Mouse (Mus musculus) limb, embryonic 13.5 days (tissue): ENCODE measurements around the gene 4930539E08Rik. TPM values are rescaled to one million over a fixed set of nuclear protein-coding genes. Genes with fewer than 3 reads are reported as not detected.

Source experiments
- ATAC-seq: fragments of 200-750 bp; cut with Nextera tagmentation; 2 replicates; pipeline ENCODE4 v1.8.0; 2017; ENCODE audit warnings: low read depth, moderate number of reproducible peaks, moderate TSS enrichment; ENCODE audit not compliant: low FRiP score
- H3K27ac ChIP-seq: fragments of 300-500 bp; sonication (generic); 2 replicates; pipeline ENCODE4 v1.5.1; 2015; ENCODE audit warnings: inconsistent platforms, mild to moderate bottlenecking, moderate library complexity
- H3K27me3 ChIP-seq: fragments of 300-500 bp; sonication (generic); 2 replicates; pipeline ENCODE4 v1.6.1; 2015; ENCODE audit warnings: mild to moderate bottlenecking, inconsistent platforms
- H3K36me3 ChIP-seq: fragments of 300-500 bp; sonication (generic); 2 replicates; pipeline ENCODE4 v1.6.1; 2015; ENCODE audit warnings: inconsistent platforms, mild to moderate bottlenecking, moderate library complexity
- H3K4me1 ChIP-seq: fragments of 300-500 bp; sonication (generic); 2 replicates; pipeline ENCODE4 v1.6.1; 2015; ENCODE audit warnings: inconsistent platforms
- H3K4me2 ChIP-seq: fragments of 300-500 bp; sonication (generic); replicated peaks from 2 replicates; pipeline ENCODE4 v1.6.1; 2015; ENCODE audit warnings: inconsistent platforms, mild to moderate bottlenecking, moderate library complexity
- H3K4me3 ChIP-seq: fragments of 300-500 bp; sonication (generic); 2 replicates; pipeline ENCODE4 v1.5.1; 2015; ENCODE audit warnings: moderate library complexity, mild to moderate bottlenecking, inconsistent platforms
- H3K9ac ChIP-seq: fragments of 300-500 bp; sonication (generic); 2 replicates; pipeline ENCODE4 v1.6.1; 2015; ENCODE audit warnings: mild to moderate bottlenecking, inconsistent platforms
- H3K9me3 ChIP-seq: fragments of 300-500 bp; sonication (generic); 2 replicates; pipeline ENCODE4 v1.6.1; 2016; ENCODE audit warnings: inconsistent platforms
- WGBS: fragments of 180-500 bp; shearing (Covaris S2); methylation state at CpG from one replicate; pipeline ENCODE4 v1.1.7; 2015; 5-methylcytosine and 5-hydroxymethylcytosine counted together
- polyA plus RNA-seq: library from polyadenylated mRNA; unstranded; fragments of >200 nt; fragmentation: Nextera tagmentation; extraction: Ambion mirVana; gene quantifications from 2 replicates; pipeline ENCODE4 v1.2.1, GENCODE M21; 2015

The 4930539E08Rik gene
- polyA plus RNA-seq, 1 experiment from 2014 or later, result 0.27 TPM

DNA sequence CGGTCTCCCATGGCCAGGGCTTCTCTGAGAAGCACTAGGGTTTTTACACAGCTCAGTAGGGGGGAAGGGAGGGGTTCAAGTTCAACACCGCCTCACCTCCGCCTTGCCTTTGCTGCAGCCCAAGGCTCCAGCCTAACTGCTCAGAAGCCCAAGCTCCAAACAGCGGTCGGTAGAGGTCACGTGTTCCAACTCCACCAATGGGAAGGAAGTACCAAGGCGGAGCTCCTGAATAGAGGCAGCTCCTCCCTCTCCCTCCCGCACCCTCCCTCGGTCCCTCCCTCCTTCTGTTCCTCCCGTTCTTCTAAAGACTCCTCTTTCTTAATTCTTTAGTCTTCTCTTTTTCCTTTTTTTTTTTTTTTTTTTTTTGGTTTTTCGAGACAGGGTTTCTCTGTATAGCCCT lies 27.0 kb upstream of the 4930539E08Rik start:
- Histone ChIP-seq H3K9me3 (peaks cover 5% of the 10 kb centered on the region), H3K9ac (no peak overlapping the region), H3K27me3 (no peaks in the 10 kb centered on the region), H3K4me2 (no peak overlapping the region), H3K27ac (no peak overlapping the region), H3K4me3 (no peak overlapping the region), H3K36me3 (no peaks in the 10 kb centered on the region), H3K4me1 (no peaks in the 10 kb centered on the region)
- no peak for ATAC-seq
- WGBS, result 72% methylated on average over 10 of the region's 11 CpGs

DNA sequence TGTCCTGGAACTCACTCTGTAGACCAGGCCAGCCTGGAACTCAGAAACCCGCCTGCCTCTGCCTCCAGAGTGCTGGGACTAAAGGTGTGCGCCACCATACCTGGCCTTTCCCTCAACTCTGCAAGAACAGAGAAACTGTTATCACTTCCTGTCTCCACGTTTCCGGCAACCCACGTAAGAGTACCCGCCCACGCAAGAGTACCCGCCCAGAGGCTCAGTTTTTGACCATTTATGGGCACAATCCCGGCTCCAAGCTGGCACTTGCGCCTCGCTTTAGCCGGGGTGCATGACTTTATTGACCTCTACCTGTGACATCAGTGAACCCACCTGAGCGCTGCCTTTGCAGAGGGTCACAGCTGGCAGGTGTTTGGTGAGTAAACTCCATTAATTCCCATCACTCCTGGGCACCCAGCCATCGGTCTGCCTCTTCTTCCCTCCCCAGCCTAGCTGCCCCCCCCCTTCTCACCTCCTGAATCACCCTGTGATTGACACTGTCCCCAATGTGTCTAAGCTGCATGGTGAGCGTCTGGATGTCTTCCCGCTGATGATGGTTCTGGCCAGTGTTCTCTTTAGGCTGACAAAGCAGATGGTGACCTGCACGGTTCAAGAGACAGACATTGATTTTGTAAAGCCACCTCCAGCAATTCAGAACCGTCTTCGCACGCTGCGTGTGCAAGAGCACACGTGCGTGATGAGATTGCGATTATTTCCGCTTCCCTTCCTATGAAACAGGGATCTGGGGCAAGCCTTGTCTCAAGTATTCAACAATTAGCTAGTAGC lies 25.8 kb upstream of the 4930539E08Rik start:
- Histone ChIP-seq H3K36me3 (no peaks in the 10 kb centered on the region), H3K4me3 (no peak overlapping the region), H3K4me1 (no peaks in the 10 kb centered on the region), H3K27me3 (no peaks in the 10 kb centered on the region), H3K4me2 (no peak overlapping the region), H3K9me3 (no peaks in the 10 kb centered on the region; the same call in 1 of the 2 replicates), H3K9ac (no peak overlapping the region), H3K27ac (no peak overlapping the region)
- WGBS, result 95% methylated on average over 25 of the region's 25 CpGs
- ATAC-seq, result no peak

DNA sequence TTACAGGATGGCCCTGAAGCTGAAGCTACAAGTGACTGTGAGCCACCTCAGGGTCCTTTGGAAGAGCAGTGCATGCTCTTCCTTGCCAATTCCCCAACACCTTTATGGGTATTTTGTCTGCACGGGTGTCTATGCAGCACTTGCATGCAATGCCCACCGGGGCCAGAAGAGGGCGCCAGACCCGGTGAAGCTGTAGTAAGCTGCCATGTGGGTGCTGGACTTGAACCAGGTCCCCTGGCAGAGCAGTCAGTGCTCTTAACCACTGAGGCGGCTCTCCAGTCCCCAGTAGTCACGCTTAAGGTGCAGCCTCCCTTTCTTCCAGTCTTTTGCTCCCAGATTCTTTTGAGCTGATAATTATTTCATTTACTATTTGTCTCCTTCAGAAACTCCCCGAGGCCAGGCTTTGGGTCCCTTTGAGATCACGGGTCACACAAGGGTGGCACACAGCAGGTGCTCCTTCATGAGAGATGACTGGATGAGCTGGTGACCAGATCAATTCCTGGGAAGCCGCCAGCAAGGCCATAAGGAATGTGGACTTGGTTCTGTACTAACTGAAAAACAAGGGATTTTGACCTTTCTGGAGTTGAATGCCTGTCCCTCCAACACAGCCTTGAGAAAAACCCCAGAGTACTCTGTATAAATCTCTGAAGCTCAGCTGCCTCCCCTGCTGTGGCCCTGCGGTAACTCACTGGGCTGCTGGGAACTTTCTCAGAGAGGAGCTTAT lies 21.7 kb upstream of the 4930539E08Rik start:
- Histone ChIP-seq H3K4me3 (no peak overlapping the region), H3K27ac (no peak overlapping the region), H3K27me3 (no peaks in the 10 kb centered on the region), H3K4me2 (no peak overlapping the region), H3K36me3 (no peaks in the 10 kb centered on the region), H3K4me1 (no peaks in the 10 kb centered on the region), H3K9me3 (no peaks in the 10 kb centered on the region; the same call in 1 of the 2 replicates), H3K9ac (no peak overlapping the region)
- no peak for ATAC-seq
- 83% methylated on average over 10 of the region's 10 CpGs for WGBS

DNA sequence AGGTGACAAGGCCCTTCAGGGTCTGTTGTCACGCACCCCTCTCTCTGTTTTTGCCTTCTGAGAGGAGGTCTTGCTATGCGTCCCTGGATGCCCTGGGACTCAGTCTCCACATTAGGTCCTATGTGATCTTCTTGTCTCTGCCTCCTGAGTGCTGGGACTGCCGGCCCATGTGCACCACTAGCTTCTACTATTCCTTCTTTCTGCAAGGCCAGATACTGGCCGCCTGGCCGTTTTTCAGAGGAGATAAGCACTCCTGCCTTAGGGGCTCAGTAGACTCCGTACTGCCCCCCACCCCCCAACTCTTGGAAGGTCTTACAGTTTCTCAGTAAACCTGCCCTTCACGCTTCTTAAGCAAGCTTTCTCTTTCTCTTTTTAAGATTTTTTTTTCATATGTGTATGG lies 21.0 kb upstream of the 4930539E08Rik start:
- H3K9me3 ChIP-seq, result no peaks in the 10 kb centered on the region; the same call in 1 of the 2 replicates
- no peak overlapping the region for H3K9ac ChIP-seq
- no peaks in the 10 kb centered on the region for H3K36me3 ChIP-seq
- no peak for ATAC-seq
- no peak overlapping the region for H3K4me3 ChIP-seq
- no peaks in the 10 kb centered on the region for H3K27me3 ChIP-seq
- H3K4me1 ChIP-seq, result no peaks in the 10 kb centered on the region
- no peak overlapping the region for H3K27ac ChIP-seq
- H3K4me2 ChIP-seq, result no peak overlapping the region
- WGBS, result 88% methylated on average over 7 of the region's 7 CpGs

DNA sequence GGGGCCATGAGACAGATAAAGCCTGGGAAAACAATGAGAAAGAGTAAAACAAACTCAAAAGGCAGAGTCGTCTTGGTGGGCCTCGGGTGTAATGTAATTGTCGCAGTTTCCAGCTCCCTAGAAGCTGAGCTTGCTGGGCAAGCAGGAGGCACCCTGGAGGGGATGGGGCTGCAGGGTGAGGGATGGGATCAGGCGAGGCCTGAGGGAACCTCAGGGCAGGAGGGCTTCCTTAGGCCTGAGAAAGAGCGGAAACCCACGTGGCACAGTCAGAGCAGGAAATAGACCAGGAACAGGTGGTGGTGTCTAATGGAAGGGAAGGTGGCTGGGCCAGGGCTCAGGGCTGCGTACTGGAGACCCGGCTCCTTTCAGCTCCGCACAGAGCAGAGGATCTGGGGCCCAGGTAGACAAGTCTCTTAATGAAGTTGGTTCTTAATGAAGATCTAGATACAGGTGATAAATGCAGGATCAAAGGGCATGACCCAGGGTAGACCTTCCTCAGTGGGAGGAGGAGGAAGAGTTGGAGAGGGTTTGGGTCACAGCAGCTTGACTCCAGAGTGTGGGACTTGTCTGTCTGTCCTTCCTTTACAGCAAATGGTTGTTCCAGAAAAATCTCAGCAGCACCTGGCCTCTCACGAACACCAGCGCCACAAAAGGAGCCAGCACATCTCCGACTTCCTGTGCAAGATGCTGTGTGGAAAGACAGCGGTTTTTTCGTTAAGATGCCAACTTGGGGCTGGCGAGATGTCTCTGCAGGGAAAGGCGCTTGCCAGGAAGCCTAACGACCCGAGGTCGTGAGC lies 19.2 kb upstream of the 4930539E08Rik start:
- H3K9ac ChIP-seq, result no peak overlapping the region
- no peak overlapping the region for H3K27ac ChIP-seq
- no peaks in the 10 kb centered on the region for H3K36me3 ChIP-seq
- H3K27me3 ChIP-seq, result no peaks in the 10 kb centered on the region
- ATAC-seq, result no peak
- peaks cover 10% of the 10 kb centered on the region for H3K4me1 ChIP-seq
- WGBS, result 73% methylated on average over 19 of the region's 19 CpGs
- H3K4me3 ChIP-seq, result no peak overlapping the region
- no peak overlapping the region for H3K4me2 ChIP-seq
- H3K9me3 ChIP-seq, result no peaks in the 10 kb centered on the region; the same call in 1 of the 2 replicates

DNA sequence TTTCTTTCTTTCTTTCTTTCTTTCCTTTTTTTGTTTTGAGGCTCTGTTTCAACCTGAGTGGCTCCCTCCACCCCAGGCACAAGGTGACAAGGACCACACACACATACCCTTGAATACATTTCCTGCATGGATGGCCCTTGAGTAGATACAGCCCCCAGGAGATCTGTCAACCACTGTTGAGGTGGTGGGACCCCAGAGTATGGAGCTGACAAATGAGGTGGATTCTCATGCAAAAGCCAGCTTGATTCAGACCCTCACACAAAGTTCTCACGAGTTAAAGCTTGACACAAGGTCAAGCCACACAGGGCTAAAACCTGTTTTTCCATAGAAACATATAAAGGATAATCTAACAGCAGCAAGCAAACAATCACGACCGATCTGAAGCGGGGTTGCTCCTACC lies 17.1 kb upstream of the 4930539E08Rik start:
- H3K36me3 ChIP-seq, result no peaks in the 10 kb centered on the region
- H3K9me3 ChIP-seq, result no peaks in the 10 kb centered on the region; the same call in 1 of the 2 replicates
- ATAC-seq, result no peak
- 92% methylated on average over 4 of the region's 4 CpGs for WGBS
- H3K4me3 ChIP-seq, result no peak overlapping the region
- no peak overlapping the region for H3K4me2 ChIP-seq
- no peak overlapping the region for H3K27ac ChIP-seq
- no peaks in the 10 kb centered on the region for H3K27me3 ChIP-seq
- no peak overlapping the region for H3K9ac ChIP-seq
- peaks cover 10% of the 10 kb centered on the region for H3K4me1 ChIP-seq

DNA sequence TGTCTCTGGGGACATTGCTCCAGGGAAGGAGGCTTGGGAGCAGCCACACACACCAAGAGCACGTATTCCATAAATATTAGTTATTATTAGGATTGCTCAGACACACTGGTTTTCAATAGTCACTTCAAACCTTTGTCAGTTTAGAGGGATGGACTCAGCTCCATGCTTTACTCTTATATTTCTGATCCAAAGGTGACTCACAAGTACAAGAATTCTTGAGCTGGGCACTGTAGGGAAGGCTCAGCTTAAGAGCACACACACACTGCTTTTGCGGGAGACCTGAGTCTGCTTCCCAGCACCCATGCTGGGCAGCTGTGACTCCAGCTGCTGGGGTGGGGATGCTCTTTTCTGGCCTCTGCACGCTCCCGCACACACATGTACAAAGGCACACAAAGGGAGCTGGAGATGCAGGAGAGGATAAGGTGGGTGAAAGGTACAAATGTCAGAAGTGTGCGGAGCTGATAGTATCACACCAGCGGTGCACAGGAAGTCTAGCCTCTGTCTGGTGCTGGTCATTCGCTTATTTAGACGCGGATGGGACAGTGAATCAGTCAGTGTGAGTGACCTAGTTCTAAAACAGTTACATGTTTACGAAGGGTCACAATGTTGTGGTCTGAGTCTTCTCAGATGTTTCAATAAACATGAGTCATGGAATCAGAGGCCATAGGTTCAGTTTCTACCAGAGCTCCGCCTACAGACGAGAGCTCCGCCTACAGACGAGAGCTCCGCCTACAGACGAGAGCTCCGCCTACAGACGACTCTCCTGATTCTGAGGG lies 16.5 kb upstream of the 4930539E08Rik start:
- Histone ChIP-seq H3K4me1 (peaks cover 10% of the 10 kb centered on the region), H3K4me3 (no peak overlapping the region), H3K9me3 (no peaks in the 10 kb centered on the region), H3K27ac (no peak overlapping the region), H3K9ac (no peak overlapping the region), H3K27me3 (no peaks in the 10 kb centered on the region), H3K36me3 (no peaks in the 10 kb centered on the region), H3K4me2 (no peak overlapping the region)
- WGBS, result 91% methylated on average over 18 of the region's 18 CpGs
- ATAC-seq, result no peak

DNA sequence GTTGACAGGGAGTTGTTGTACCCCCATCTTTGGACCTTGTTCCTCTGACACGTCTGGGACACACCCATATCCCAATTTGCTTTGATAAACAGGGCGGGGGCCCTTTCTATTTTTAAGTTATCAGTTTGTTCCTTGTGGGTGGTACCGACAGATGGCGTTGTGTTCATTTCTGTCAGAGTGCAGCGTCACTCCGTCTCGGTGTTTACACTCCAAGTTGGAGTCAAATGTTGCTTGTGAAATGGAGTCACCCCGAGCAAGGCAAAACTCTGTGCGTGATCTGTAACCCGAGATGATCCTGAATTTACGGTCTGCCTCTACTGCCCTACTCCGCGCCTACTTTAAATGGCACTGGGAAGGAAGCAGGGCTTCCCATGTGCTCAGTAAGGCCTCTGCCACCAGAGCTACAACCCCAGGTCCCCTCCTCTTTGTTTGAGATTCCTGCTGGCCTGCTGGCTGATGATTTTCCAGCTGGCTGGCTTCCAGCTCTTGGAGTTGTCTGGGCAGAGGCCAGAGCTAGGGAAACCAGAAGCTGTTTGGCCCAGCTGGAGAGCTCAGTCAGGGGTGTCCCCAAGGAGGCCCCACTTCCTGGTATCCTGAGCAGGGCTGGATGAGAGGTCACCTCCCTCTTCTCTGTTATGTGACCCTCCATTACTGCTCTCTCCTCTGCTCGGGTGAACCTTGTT lies 15.4 kb upstream of the 4930539E08Rik start:
- peaks cover 10% of the 10 kb centered on the region for H3K4me1 ChIP-seq

DNA sequence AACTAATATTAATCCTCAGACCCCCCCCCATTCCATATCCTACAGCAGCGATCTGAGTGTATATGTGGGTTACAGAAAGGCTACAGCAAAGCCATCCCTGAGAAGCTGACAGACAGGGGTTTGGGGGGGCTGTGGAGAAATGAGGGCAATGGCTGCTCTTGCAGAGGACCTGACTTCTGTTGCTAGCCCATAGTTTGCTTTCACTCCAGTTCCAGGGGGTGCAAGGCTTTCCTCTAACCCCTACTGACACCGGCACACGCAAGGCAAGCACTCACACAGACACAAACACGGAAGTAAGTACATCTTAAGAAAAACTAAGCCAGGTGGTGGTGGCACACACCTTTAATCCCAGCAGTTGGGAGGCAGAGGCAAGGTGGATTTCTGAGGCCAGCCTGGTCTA lies 14.2 kb upstream of the 4930539E08Rik start:
- Histone ChIP-seq H3K4me1 (peaks cover 10% of the 10 kb centered on the region), H3K9ac (no peak overlapping the region), H3K9me3 (no peaks in the 10 kb centered on the region), H3K27me3 (no peaks in the 10 kb centered on the region), H3K4me3 (no peak overlapping the region), H3K27ac (no peak overlapping the region), H3K36me3 (no peaks in the 10 kb centered on the region), H3K4me2 (no peak overlapping the region)
- no peak for ATAC-seq
- 90% methylated on average over 4 of the region's 4 CpGs for WGBS

More for the DNA sequence above, 15.4 kb upstream of the 4930539E08Rik start:
- WGBS, result 16% methylated on average over 14 of the region's 14 CpGs
- Histone ChIP-seq H3K9ac (0 out of 2 replicates have a peak overlapping the region, but pooled peaks have one; percentile 48), H3K4me2 (peak overlapping the region; percentile 40), H3K36me3 (no peaks in the 10 kb centered on the region), H3K4me3 (no peak overlapping the region), H3K27me3 (no peaks in the 10 kb centered on the region), H3K9me3 (no peaks in the 10 kb centered on the region), H3K27ac (peak overlapping the region; percentile 86)
- ATAC-seq, result peak; percentile 85

DNA sequence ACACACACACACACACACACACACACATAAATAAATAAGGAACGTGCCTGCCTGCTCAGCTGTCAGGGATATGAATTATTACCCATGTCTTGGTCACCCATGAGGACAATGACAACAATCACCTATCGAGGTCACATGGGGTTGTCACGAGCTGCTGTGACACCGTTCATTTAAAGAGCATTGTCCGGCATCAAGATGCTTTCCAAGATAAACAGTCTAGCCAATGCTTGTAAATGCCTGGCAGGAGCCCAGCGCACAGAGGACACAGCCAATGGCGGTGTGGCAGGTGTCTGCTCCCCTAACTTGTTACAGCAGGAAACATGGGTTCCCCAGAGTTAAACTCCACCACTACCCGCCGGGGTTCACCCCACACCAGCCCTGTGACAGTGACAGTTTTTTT lies 12.9 kb upstream of the 4930539E08Rik start:
- no peak overlapping the region for H3K4me3 ChIP-seq
- H3K9me3 ChIP-seq, result no peaks in the 10 kb centered on the region
- ATAC-seq, result no peak
- no peaks in the 10 kb centered on the region for H3K36me3 ChIP-seq
- 82% methylated on average over 9 of the region's 9 CpGs for WGBS
- H3K27me3 ChIP-seq, result no peaks in the 10 kb centered on the region
- no peak overlapping the region for H3K9ac ChIP-seq
- peaks cover 10% of the 10 kb centered on the region for H3K4me1 ChIP-seq
- no peak overlapping the region for H3K4me2 ChIP-seq
- no peak overlapping the region for H3K27ac ChIP-seq
